Mouse (Mus musculus) spleen, postnatal 14 days (tissue): ENCODE measurements at regions not wholly inside any gene's neighbourhood (a gene's known extent, or its start where the extent isn't known, plus 50 kb on each side); places are given as distances from the start of the nearest gene placed in this dataset.
"Not testable (repeated sequence)": the region's sequence is repeated elsewhere in the genome, so short reads cannot be mapped to it uniquely, and the experiment has no call there.

ENCODE experiments used
- DNase-seq, 2 experiments: peaks; one replicate each; pipeline ENCODE4 v3.0.0; 2021 to 2022; ENCODE audit warnings: low spot score in 2 of 2

GRCm38 (mm10) chr13:74563483-74564330, 69.9 kb upstream of the Zfp825 start:
- DNase-seq: peak; percentile 25 to 49

GRCm38 (mm10) chr13:74564331-74564727, 70.5 kb upstream of the Zfp825 start:
- DNase-seq: not testable (repeated sequence)

DNA sequence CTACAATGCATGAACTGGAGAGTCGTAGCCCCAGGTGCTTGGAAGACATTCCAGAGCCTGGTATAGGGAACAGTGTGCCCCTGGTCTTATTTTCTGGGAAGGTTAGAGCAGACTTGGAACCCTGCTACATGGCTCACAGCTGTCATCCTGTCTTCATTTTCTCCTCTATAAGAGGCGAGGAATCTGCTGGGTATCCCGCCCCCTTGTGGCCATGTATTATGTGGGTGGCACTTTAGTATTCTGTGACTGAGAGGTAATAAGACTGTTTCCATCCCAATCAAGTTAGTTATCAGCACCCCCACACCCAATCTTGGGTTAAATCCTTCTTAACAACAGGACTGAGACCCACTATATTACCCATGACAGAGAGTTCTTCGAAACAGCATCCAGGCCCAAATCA, 69.4 kb upstream of the Erap1 start:
- peak; percentile 7 to 8 for DNase-seq
